Comparison of ENCODE assay signal across 11 mouse cellular contexts in genomic region chr1:193305386-193305785, GRCm38 (mm10). TPM values are rescaled to one million over a fixed set of nuclear protein-coding genes. Genes with fewer than 3 reads are reported as not detected.
DNase-seq lines count a peak whose midpoint lies in the region; ATAC-seq and TF ChIP-seq lines count a peak whose summit lies in the region.
"Had no signal": no experiment of that assay in that cellular context is flagged by ENCODE, and none has a peak within 500 bp of the region (broad histone marks: within the 10 kb centered on the region; RNA-seq: fewer than 3 reads in every experiment).

No protein-coding gene starts in this region.

- H3K4me3 ChIP-seq in forebrain, embryonic 12.5 days (replicated peaks) = no peak overlapping the region
- no peak overlapping the region for H3K4me3 ChIP-seq in intestine, embryonic 16.5 days (ENCODE audit: low read length)
- H3K4me3 ChIP-seq: heart, embryonic 10.5 days had no signal

- H3K27ac ChIP-seq in forebrain, embryonic 12.5 days = no peak overlapping the region
- H3K27ac ChIP-seq in intestine, embryonic 16.5 days (ENCODE audit: low read length) = no peak overlapping the region
- H3K27ac ChIP-seq: heart, embryonic 10.5 days had no signal

- no peaks in the 10 kb centered on the region for H3K36me3 ChIP-seq in forebrain, embryonic 12.5 days (replicated peaks)
- no peaks in the 10 kb centered on the region for H3K36me3 ChIP-seq in intestine, embryonic 16.5 days (ENCODE audit: control insufficient read depth, insufficient read depth, low read length)
- H3K36me3 ChIP-seq: heart, embryonic 10.5 days had no signal

- H3K4me2 ChIP-seq in forebrain, embryonic 12.5 days = no peak overlapping the region
- H3K4me2 ChIP-seq in intestine, embryonic 16.5 days (ENCODE audit: low read depth, low read length) = no peak overlapping the region

- no peak overlapping the region for H3K9ac ChIP-seq in forebrain, embryonic 12.5 days
- no peak overlapping the region for H3K9ac ChIP-seq in intestine, embryonic 16.5 days (ENCODE audit: low read depth, low read length)

- 34% methylated on average over 7 of the region's 7 CpGs for WGBS in forebrain, embryonic 12.5 days
- WGBS in intestine, embryonic 16.5 days = 53% methylated on average over 7 of the region's 7 CpGs

- TF ChIP-seq CTCF in brain, embryonic 14.5 days (IDR thresholded peaks at IDR 0.05; ENCODE audit: borderline replicate concordance, extremely low read depth, insufficient read depth, insufficient read length) = no peak

- 0 out of 2 replicates have a peak, but pooled peaks cover 7% of the 10 kb centered on the region for H3K27me3 ChIP-seq in forebrain, embryonic 12.5 days
- no peaks in the 10 kb centered on the region for H3K27me3 ChIP-seq in intestine, embryonic 16.5 days (replicated peaks; ENCODE audit: control insufficient read depth, insufficient read depth, low read length)

- H3K9me3 ChIP-seq in forebrain, embryonic 12.5 days = no peaks in the 10 kb centered on the region
- H3K9me3 ChIP-seq in intestine, embryonic 16.5 days (ENCODE audit: control insufficient read depth, low read length) = no peaks in the 10 kb centered on the region
- H3K9me3 ChIP-seq: heart, embryonic 10.5 days had no signal

- TF ChIP-seq POLR2A in brain, embryonic 14.5 days (IDR thresholded peaks at IDR 0.05; ENCODE audit: borderline replicate concordance, extremely low read depth, insufficient read depth, insufficient read length, poor library complexity, severe bottlenecking) = no peak

- DNase-seq in brain, embryonic 14.5 days (ENCODE audit: low read depth) = peak; percentile 93
- DNase-seq in cerebellum, adult 11-12 months = peak; percentile 84
- DNase-seq in mesoderm, embryonic 11.5 days (ENCODE audit: low read depth, low spot score) = peak; percentile 59
- no peak for DNase-seq in gastrocnemius, adult 18-20 months (ENCODE audit: low spot score)
- no peak for DNase-seq in liver
- DNase-seq: thymus, postnatal 25 days had no signal

- ATAC-seq in forebrain, embryonic 12.5 days (ENCODE audit: low FRiP score) = peak; percentile 75; the same call in 1 of the 2 replicates
- no peak for ATAC-seq in intestine, embryonic 16.5 days
- ATAC-seq in CD4-positive, CD25-positive, alpha-beta regulatory T cell, adult 4 months = no peak
- ATAC-seq: inflammation-experienced regulatory T-cells, adult 6 months had no signal

- peaks cover 4% of the 10 kb centered on the region for H3K4me1 ChIP-seq in forebrain, embryonic 12.5 days
- H3K4me1 ChIP-seq in intestine, embryonic 16.5 days (ENCODE audit: control insufficient read depth, insufficient read depth, low read length) = peaks cover 15% of the 10 kb centered on the region; the same call in 1 of the 2 replicates

RNA-seq across cellular contexts. Expression of gene G0s2, which starts 32.4 kb away (rescaled TPM):
- 7.3 and 9.8 TPM in 2 replicates for polyA plus RNA-seq in brain, embryonic 14.5 days (2012; rRNA removed)
- 6.3 and 6.9 TPM in 2 replicates for polyA plus RNA-seq in forebrain, embryonic 12.5 days (2016; fragmentation: Nextera tagmentation; extraction: Ambion mirVana)
- 10 to 100 TPM; 10.7 to 19.6 TPM for total RNA-seq in gastrocnemius, adult 18-20 months (2021)
- 20.0 and 25.1 TPM in 2 replicates for polyA plus RNA-seq in intestine, embryonic 16.5 days (2015; fragmentation: Nextera tagmentation; extraction: Ambion mirVana)
- polyA plus RNA-seq in CD4-positive, CD25-positive, alpha-beta regulatory T cell, adult 4 months (2017; shearing (Covaris generic)) = 1 to 10 TPM; 1.1 to 1.5 TPM

RNA-seq across cellular contexts. Expression of gene Hsd11b1, which starts 41.5 kb away (rescaled TPM):
- 0.09 and 0.37 TPM in 2 replicates for polyA plus RNA-seq in brain, embryonic 14.5 days (2012; rRNA removed)
- polyA plus RNA-seq in forebrain, embryonic 12.5 days (2016; fragmentation: Nextera tagmentation; extraction: Ambion mirVana) = not detected in 2 replicates
- total RNA-seq in gastrocnemius, adult 18-20 months (2021) = 1 to 10 TPM; 5.3 to 9.5 TPM
- 0.91 and 1.2 TPM in 2 replicates for polyA plus RNA-seq in intestine, embryonic 16.5 days (2015; fragmentation: Nextera tagmentation; extraction: Ambion mirVana)
- polyA plus RNA-seq in CD4-positive, CD25-positive, alpha-beta regulatory T cell, adult 4 months (2017; shearing (Covaris generic)) = 100 to 1,000 TPM; 171 to 174 TPM

Comparison
In these comparisons a context has a peak if more than half of its experiments do, and no peak if none do; other contexts are left out.
1. DNase-seq: peak in brain, embryonic 14.5 days (single experiment), cerebellum, adult 11-12 months (single experiment) and mesoderm, embryonic 11.5 days (single experiment); none in gastrocnemius, adult 18-20 months (single experiment) and liver (single experiment).
2. RNA of gene Hsd11b1, which starts 41.5 kb away (polyA plus RNA-seq): 171 to 174 TPM in CD4-positive, CD25-positive, alpha-beta regulatory T cell, adult 4 months; 0.91 to 1.2 TPM in intestine, embryonic 16.5 days, 0.09 to 0.37 TPM in brain, embryonic 14.5 days and not detected in forebrain, embryonic 12.5 days; every median in the first group is over 10 times any median in the second.